37 mouse cellular contexts compared by ENCODE assay signal in the genomic region with DNA sequence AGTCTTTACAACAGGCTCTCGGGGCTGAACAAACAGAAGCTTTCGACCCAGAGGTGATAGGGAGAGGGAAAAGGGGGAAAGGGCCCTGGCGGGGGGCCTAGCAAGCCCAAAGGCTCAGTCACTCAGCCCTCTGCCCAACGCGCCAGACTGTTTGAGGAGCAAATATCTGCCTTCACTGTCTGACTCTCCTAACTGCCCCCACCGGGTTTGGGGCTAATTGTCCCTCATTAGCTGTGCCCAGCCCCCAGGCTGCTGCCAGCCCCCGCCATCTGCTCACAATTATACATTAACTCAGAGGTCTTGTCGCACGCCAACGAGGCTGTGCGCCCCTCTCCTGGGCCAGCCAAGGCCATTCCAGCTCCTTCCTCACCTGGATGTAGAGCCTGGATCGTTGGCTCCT. TPM values are rescaled to one million over a fixed set of nuclear protein-coding genes. Genes with fewer than 3 reads are reported as not detected.
DNase-seq lines count a peak whose midpoint lies in the region; ATAC-seq and TF ChIP-seq lines count a peak whose summit lies in the region.
"Had no signal": no experiment of that assay in that cellular context is flagged by ENCODE, and none has a peak within 500 bp of the region (broad histone marks: within the 10 kb centered on the region; RNA-seq: fewer than 3 reads in every experiment).

No protein-coding gene starts in this region.

- H3K4me1 ChIP-seq in forebrain, embryonic 13.5 days: 0 out of 2 replicates have a peak, but pooled peaks cover 7% of the 10 kb centered on the region
- peaks cover 4% of the 10 kb centered on the region; the same call in 1 of the 2 replicates for H3K4me1 ChIP-seq in forebrain, embryonic 12.5 days
- no peaks in the 10 kb centered on the region for H3K4me1 ChIP-seq in neural tube, embryonic 12.5 days
- H3K4me1 ChIP-seq in limb, embryonic 10.5 days: peaks cover 10% of the 10 kb centered on the region
- H3K4me1 ChIP-seq: liver, embryonic 15.5 days; lung, embryonic 15.5 days had no signal

- under 1% methylated on average over 12 of the region's 12 CpGs for WGBS in forebrain, embryonic 13.5 days
- 4% methylated on average over 12 of the region's 12 CpGs for WGBS in forebrain, embryonic 12.5 days
- WGBS in neural tube, embryonic 12.5 days: 0% methylated on average over 12 of the region's 12 CpGs
- 2% methylated on average over 12 of the region's 12 CpGs for WGBS in limb, embryonic 10.5 days

- no peak for TF ChIP-seq CTCF in gastrocnemius, adult 2 months (IDR thresholded peaks at IDR 0.05)

- no peak overlapping the region for H3K9ac ChIP-seq in forebrain, embryonic 13.5 days
- no peak overlapping the region for H3K9ac ChIP-seq in forebrain, embryonic 12.5 days
- H3K9ac ChIP-seq in neural tube, embryonic 12.5 days: no peak overlapping the region
- H3K9ac ChIP-seq: embryonic facial prominence, embryonic 13.5 days; liver, embryonic 15.5 days; lung, embryonic 15.5 days; midbrain, embryonic 13.5 days had no signal

- no peaks in the 10 kb centered on the region for H3K9me3 ChIP-seq in forebrain, embryonic 13.5 days (replicated peaks)
- no peaks in the 10 kb centered on the region for H3K9me3 ChIP-seq in forebrain, embryonic 12.5 days
- H3K9me3 ChIP-seq in neural tube, embryonic 12.5 days: no peaks in the 10 kb centered on the region
- no peaks in the 10 kb centered on the region for H3K9me3 ChIP-seq in limb, embryonic 10.5 days (replicated peaks)
- H3K9me3 ChIP-seq: embryonic facial prominence, embryonic 13.5 days; G1E; liver, embryonic 15.5 days; lung, embryonic 15.5 days; megakaryocyte, embryonic 14.5 days; midbrain, embryonic 13.5 days had no signal

- no peak overlapping the region for H3K4me3 ChIP-seq in forebrain, embryonic 13.5 days
- H3K4me3 ChIP-seq in forebrain, embryonic 12.5 days (replicated peaks): no peak overlapping the region
- no peak overlapping the region for H3K4me3 ChIP-seq in neural tube, embryonic 12.5 days
- H3K4me3 ChIP-seq in limb, embryonic 10.5 days: 0 out of 2 replicates have a peak overlapping the region, but pooled peaks have one; percentile 30
- H3K4me3 ChIP-seq in gastrocnemius, adult 2 months: no peak overlapping the region
- H3K4me3 ChIP-seq: embryonic facial prominence, embryonic 13.5 days; liver, embryonic 15.5 days; lung, embryonic 15.5 days; megakaryocyte, embryonic 14.5 days; midbrain, embryonic 13.5 days had no signal

- H3K27me3 ChIP-seq in forebrain, embryonic 13.5 days: peaks cover 36% of the 10 kb centered on the region
- H3K27me3 ChIP-seq in forebrain, embryonic 12.5 days: peaks cover 39% of the 10 kb centered on the region
- H3K27me3 ChIP-seq in neural tube, embryonic 12.5 days (replicated peaks): peaks cover 27% of the 10 kb centered on the region
- peaks cover 55% of the 10 kb centered on the region for H3K27me3 ChIP-seq in limb, embryonic 10.5 days (ENCODE audit: low read depth, poor library complexity, severe bottlenecking)

- H3K27ac ChIP-seq in forebrain, embryonic 13.5 days: no peak overlapping the region
- no peak overlapping the region for H3K27ac ChIP-seq in forebrain, embryonic 12.5 days
- no peak overlapping the region for H3K27ac ChIP-seq in neural tube, embryonic 12.5 days
- H3K27ac ChIP-seq in limb, embryonic 10.5 days: no peak overlapping the region
- H3K27ac ChIP-seq in gastrocnemius, adult 2 months: no peak overlapping the region
- H3K27ac ChIP-seq: embryonic facial prominence, embryonic 13.5 days; hindbrain, postnatal 0 days; liver, embryonic 15.5 days; lung, embryonic 15.5 days; midbrain, embryonic 13.5 days; stomach, postnatal 0 days had no signal

- peak overlapping the region; percentile 24; the same call in 1 of the 2 replicates for H3K4me2 ChIP-seq in forebrain, embryonic 13.5 days
- no peak overlapping the region for H3K4me2 ChIP-seq in forebrain, embryonic 12.5 days
- 0 out of 2 replicates have a peak overlapping the region, but pooled peaks have one; percentile 16 for H3K4me2 ChIP-seq in neural tube, embryonic 12.5 days (replicated peaks)
- H3K4me2 ChIP-seq: embryonic facial prominence, embryonic 13.5 days; liver, embryonic 15.5 days; lung, embryonic 15.5 days; midbrain, embryonic 13.5 days had no signal

- 0 out of 2 replicates have a peak, but pooled peaks have one; percentile 50 for ATAC-seq in forebrain, embryonic 13.5 days
- ATAC-seq in forebrain, embryonic 12.5 days (ENCODE audit: low FRiP score): no peak
- 0 out of 2 replicates have a peak, but pooled peaks have one; percentile 50 for ATAC-seq in neural tube, embryonic 12.5 days (ENCODE audit: low FRiP score, low read depth)
- ATAC-seq: hindbrain, postnatal 0 days; intestine, embryonic 16.5 days; midbrain, embryonic 13.5 days; Patski had no signal

- H3K36me3 ChIP-seq in forebrain, embryonic 13.5 days (ENCODE audit: poor library complexity, severe bottlenecking): no peaks in the 10 kb centered on the region
- H3K36me3 ChIP-seq in forebrain, embryonic 12.5 days (replicated peaks): no peaks in the 10 kb centered on the region
- no peaks in the 10 kb centered on the region for H3K36me3 ChIP-seq in neural tube, embryonic 12.5 days
- H3K36me3 ChIP-seq in limb, embryonic 10.5 days: no peaks in the 10 kb centered on the region
- H3K36me3 ChIP-seq: embryonic facial prominence, embryonic 13.5 days; G1E; liver, embryonic 15.5 days; lung, embryonic 15.5 days; midbrain, embryonic 13.5 days had no signal

- DNase-seq in neural tube, embryonic 10.5 days (ENCODE audit: extremely low spot score, low spot score): no peak
- DNase-seq in limb, embryonic 10.5 days (ENCODE audit: low spot score): peak; percentile 40
- DNase-seq in spleen, adult 18-20 months: no peak
- DNase-seq in testis, postnatal 14 days (ENCODE audit: low spot score): no peak
- no peak for DNase-seq in gastrocnemius, adult 2 months
- DNase-seq: adrenal gland, postnatal 36 days; cerebellum, adult 11 months; cerebellum, adult 9-11 months; heart, postnatal 36 days; kidney, postnatal 36 days; layer of hippocampus, adult 9-11 months; liver; lung, postnatal 36 days had no signal

- intact Hi-C loops in gastrocnemius, adult 2 months (cut with DNase I): no loop called here

RNA-seq across cellular contexts. Expression of gene Pax4, which starts 1.8 kb away (rescaled TPM):
- not detected in 2 replicates for polyA plus RNA-seq in forebrain, embryonic 13.5 days (2015; fragmentation: Nextera tagmentation; extraction: Ambion mirVana)
- 0.14 TPM in 1 of 2 replicates, not detected in the other for polyA plus RNA-seq in forebrain, embryonic 12.5 days (2016; fragmentation: Nextera tagmentation; extraction: Ambion mirVana)
- polyA plus RNA-seq in neural tube, embryonic 12.5 days (2016; fragmentation: Nextera tagmentation; extraction: Ambion mirVana): not detected in 2 replicates
- not detected in 2 replicates for polyA plus RNA-seq in limb, embryonic 10.5 days (2016; fragmentation: Nextera tagmentation; extraction: Ambion mirVana)
- not detected for total RNA-seq in gastrocnemius, adult 2 months (2021)
- total RNA-seq: adrenal gland, adult 18-20 months; adrenal gland, postnatal 36 days; G1E; gastrocnemius, postnatal 4 days; heart, adult 8-10 months; heart, postnatal 36 days; hindbrain, postnatal 0 days; left cerebral cortex, adult 18-20 months; left cerebral cortex, postnatal 25 days; monocyte, adult 5-6 weeks had no signal
- polyA plus RNA-seq: embryonic facial prominence, embryonic 13.5 days; G1E; heart, embryonic 14.5 days; kidney, embryonic 14.5 days; liver, embryonic 15.5 days; lung, embryonic 15.5 days; midbrain, embryonic 13.5 days; neural tube, embryonic 11.5 days; Patski; stomach, postnatal 0 days; thymus, postnatal 0 days had no signal

RNA-seq across cellular contexts. Expression of gene Gcc1, which starts 22.8 kb away (rescaled TPM):
- polyA plus RNA-seq in forebrain, embryonic 13.5 days (2015; fragmentation: Nextera tagmentation; extraction: Ambion mirVana): 11.4 and 12.9 TPM in 2 replicates
- polyA plus RNA-seq in forebrain, embryonic 12.5 days (2016; fragmentation: Nextera tagmentation; extraction: Ambion mirVana): 14.8 and 16.2 TPM in 2 replicates
- 12.8 and 13.8 TPM in 2 replicates for polyA plus RNA-seq in neural tube, embryonic 12.5 days (2016; fragmentation: Nextera tagmentation; extraction: Ambion mirVana)
- 8.3 and 10.7 TPM in 2 replicates for polyA plus RNA-seq in limb, embryonic 10.5 days (2016; fragmentation: Nextera tagmentation; extraction: Ambion mirVana)
- total RNA-seq in gastrocnemius, adult 2 months (2021): 1 to 10 TPM; 5.8 to 7.9 TPM

RNA-seq across cellular contexts. Expression of gene Fscn3, which starts 23.4 kb away (rescaled TPM):
- polyA plus RNA-seq in forebrain, embryonic 13.5 days (2015; fragmentation: Nextera tagmentation; extraction: Ambion mirVana): 0.09 TPM in 1 of 2 replicates, not detected in the other
- polyA plus RNA-seq in forebrain, embryonic 12.5 days (2016; fragmentation: Nextera tagmentation; extraction: Ambion mirVana): not detected in 2 replicates
- polyA plus RNA-seq in neural tube, embryonic 12.5 days (2016; fragmentation: Nextera tagmentation; extraction: Ambion mirVana): not detected in 2 replicates
- not detected in 2 replicates for polyA plus RNA-seq in limb, embryonic 10.5 days (2016; fragmentation: Nextera tagmentation; extraction: Ambion mirVana)
- total RNA-seq in gastrocnemius, adult 2 months (2021): not detected
- total RNA-seq: adrenal gland, adult 18-20 months; G1E; heart, adult 8-10 months; heart, postnatal 36 days; hindbrain, postnatal 0 days; left cerebral cortex, adult 18-20 months; left cerebral cortex, postnatal 25 days; monocyte, adult 5-6 weeks had no signal
- polyA plus RNA-seq: cortical plate, adult 2 months; embryonic facial prominence, embryonic 13.5 days; G1E; heart, embryonic 14.5 days; hindbrain, postnatal 0 days; intestine, embryonic 16.5 days; kidney, embryonic 14.5 days; lung, embryonic 15.5 days; neural tube, embryonic 11.5 days; Patski; stomach, postnatal 0 days had no signal

RNA-seq across cellular contexts. Expression of gene Snd1, which starts 24.0 kb away (rescaled TPM):
- 80.1 and 83.5 TPM in 2 replicates for polyA plus RNA-seq in forebrain, embryonic 13.5 days (2015; fragmentation: Nextera tagmentation; extraction: Ambion mirVana)
- 104 and 109 TPM in 2 replicates for polyA plus RNA-seq in forebrain, embryonic 12.5 days (2016; fragmentation: Nextera tagmentation; extraction: Ambion mirVana)
- 100 and 101 TPM in 2 replicates for polyA plus RNA-seq in neural tube, embryonic 12.5 days (2016; fragmentation: Nextera tagmentation; extraction: Ambion mirVana)
- 119 and 138 TPM in 2 replicates for polyA plus RNA-seq in limb, embryonic 10.5 days (2016; fragmentation: Nextera tagmentation; extraction: Ambion mirVana)
- total RNA-seq in gastrocnemius, adult 2 months (2021): 10 to 100 TPM; 40.4 to 41.0 TPM

RNA-seq across cellular contexts. Expression of gene Arf5, which starts 27.6 kb away (rescaled TPM):
- 348 and 361 TPM in 2 replicates for polyA plus RNA-seq in forebrain, embryonic 13.5 days (2015; fragmentation: Nextera tagmentation; extraction: Ambion mirVana)
- polyA plus RNA-seq in forebrain, embryonic 12.5 days (2016; fragmentation: Nextera tagmentation; extraction: Ambion mirVana): 288 and 291 TPM in 2 replicates
- polyA plus RNA-seq in neural tube, embryonic 12.5 days (2016; fragmentation: Nextera tagmentation; extraction: Ambion mirVana): 346 and 362 TPM in 2 replicates
- polyA plus RNA-seq in limb, embryonic 10.5 days (2016; fragmentation: Nextera tagmentation; extraction: Ambion mirVana): 251 and 298 TPM in 2 replicates
- total RNA-seq in gastrocnemius, adult 2 months (2021): 10 to 100 TPM; 75.7 to 82.4 TPM
